Mouse (Mus musculus) frontal cortex, adult 2 months (tissue): ENCODE results near the gene Lix1. TPM values are rescaled to one million over a fixed set of nuclear protein-coding genes. Genes with fewer than 3 reads are reported as not detected.

Source experiments
- DNase-seq, 2 experiments: peaks; one replicate each; pipeline ENCODE4 v3.0.0; 2022; ENCODE audit warnings: low spot score in 1 of 2; ENCODE audit errors: extremely low spot score in 1 of 2
- polyA plus RNA-seq: library from polyadenylated mRNA; depleted of rRNA; stranded (reverse); fragments of >200 nt; gene quantifications from 2 replicates; pipeline ENCODE4 v1.2.3, GENCODE M21; 2012; rRNA removed

Gene Lix1
- 69.9 and 72.8 TPM in 2 replicates for polyA plus RNA-seq

DNA sequence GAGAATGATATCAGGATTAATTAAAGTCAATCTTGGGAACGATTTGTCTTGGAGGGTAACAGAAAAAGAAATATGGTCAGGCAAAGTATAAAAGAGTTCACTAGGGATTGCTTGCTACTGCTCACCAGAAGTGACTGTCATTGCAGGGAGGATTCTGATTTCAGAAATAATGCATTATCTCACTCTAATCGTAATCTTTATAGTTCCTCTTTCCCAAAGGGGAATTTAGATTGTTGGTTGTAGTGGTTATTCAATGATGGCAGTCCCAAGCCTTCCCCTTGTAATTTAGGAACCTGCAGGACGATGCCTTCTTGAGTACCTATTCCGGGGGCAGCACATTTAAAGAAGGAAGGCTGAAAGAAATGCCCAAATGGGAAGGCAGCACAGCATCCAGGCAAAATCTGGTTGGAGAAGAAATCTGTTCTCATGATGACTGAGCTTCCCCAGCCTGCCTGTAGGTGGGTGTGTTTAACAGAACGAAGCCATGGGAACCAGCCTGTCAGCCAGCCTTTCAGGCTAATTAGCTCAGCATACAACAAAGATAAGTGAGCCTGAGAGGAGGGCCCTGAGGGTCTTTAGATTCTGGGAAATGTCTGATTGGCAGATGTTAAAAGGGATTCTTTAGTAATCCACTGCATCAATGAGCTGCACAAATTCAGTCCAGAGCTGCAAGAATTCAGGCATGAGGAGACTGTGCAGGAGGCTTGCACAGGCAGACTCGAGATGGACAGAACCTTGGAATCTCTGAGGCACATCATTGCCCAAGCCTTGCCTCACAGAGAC is at the start of gene Lix1:
Gene Lix1 (plus strand): TSS at position 451 of the 783 bp plus-strand sequence.
- peak; percentile 79 to 87 for DNase-seq

DNA sequence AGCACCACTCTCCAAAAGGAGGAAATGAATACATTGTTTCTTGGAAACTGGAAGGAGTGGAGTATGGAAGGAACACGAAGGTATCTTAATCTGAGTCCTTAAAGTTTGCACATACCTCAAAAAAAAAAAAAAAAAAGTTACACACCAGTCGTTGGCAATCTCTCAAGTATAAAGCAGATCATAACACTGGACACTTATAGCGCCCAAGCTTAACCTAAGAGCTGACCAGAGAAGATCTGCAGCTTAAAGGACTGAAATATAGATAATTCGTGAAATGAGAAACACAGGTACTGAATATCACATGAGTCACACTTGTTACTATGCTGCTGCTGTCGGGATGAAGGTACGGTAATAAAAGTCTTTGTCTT is 28.9 kb upstream of the Lix1 start:
- DNase-seq: no peak

DNA sequence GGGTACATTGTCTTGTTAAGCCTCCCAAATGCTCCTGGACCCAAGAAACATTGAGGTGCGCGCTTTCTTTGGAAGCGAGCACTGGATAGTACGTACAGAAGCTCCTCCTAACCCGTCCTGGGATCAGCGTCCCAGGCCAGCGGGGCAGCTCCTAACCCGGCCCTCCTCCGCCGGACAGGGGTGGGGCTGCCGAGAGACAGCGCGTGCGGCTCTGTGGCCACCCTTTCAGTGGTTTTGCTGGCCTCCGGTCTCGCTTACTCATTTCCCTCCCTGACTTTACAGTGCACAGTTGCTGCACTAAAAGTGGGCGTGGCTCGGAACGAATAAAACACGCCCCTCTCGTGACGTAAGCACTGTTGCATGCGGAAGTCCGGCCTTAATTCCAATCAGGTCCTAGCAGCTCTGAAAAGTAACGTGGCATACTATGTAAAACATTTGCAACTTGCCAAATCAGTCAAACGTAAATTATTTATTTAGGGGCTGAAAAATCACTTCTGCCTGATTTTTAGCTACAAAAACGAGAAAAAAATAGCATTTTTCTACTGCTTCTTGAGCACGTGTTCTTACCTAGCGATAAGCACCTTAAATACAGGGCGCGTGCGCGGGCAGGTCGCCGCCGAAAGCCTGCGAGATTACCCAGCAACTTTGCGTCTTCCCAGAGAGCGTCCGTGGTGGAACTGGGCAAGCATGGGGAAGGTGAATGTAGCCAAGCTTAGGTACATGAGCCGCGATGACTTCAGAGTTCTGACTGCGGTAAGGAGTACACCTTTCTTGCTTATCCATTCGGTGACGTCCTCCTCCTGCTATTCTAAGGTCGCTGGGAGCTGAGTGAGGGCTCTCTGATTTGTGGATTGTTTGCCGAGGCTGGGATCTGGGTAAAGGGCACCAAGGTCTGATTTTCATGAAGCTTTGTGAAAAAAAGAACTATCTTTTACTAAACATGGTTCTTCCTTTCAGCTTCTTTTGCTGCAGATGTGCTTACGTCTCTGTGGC is 28.3 kb upstream of the Lix1 start, which contains the start of gene Riok2:
Gene Riok2 (plus strand): TSS at position 392 of the 993 bp plus-strand sequence.
- peak; percentile 92 to 96 for DNase-seq

DNA sequence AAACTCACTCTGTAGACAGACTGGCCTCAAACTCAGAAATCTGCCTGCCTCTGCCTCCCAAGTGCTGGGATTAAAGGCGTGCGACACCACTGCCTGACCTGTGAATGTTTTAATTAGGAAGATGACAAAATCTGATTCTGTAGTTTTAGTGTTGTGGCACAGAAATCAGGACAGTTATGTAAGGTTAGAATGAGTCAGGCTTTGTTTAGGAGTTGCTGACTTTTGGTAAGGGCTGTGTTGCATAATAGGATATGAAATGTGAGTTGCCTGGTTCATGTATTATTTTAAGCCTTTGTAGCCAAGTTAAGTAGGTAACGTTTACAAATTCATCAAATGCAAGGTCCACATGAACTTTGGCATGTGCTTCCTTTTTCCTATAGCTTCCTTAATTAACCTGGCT is 26.9 kb upstream of the Lix1 start:
- DNase-seq: no peak

DNA sequence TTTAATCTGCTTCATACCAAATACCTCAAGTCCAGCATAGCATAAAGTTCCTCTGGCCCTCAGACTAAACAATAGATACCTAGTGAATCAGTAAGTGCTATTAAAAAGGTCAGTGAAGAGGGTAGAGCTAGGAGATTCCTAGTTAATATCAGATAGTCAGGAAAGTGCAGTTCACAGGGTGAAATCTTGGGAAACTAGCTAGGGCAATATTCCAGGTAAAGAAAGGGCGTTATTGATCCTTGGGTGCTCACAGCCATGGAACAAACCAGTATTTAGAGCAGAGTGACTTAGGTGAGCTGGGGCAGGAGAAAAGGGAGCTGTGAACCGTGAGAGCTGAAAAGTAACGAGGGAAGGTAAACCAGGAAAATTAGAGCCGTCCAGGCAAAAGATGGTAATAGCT is 18.8 kb upstream of the Lix1 start:
- no peak for DNase-seq

DNA sequence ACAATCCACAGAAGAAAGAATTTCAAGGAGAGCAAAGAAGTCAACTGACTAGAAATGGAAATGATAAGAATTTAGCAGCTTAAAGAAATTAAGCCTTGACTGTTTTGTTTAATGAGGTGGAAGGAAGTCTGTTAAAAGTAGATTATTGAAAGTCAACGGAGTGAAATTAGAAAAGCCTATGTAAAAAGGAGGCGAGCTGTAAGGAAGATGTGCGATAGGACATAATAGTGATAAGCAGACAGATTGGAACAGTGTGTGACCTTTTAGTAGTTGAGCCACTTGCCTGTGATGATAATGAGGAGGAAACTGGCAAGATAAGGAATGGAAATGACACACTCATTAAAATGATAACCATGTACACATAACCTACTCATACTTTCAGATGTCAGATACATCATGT is 18.0 kb upstream of the Lix1 start:
- DNase-seq: no peak

- no peak for DNase-seq
Measured at GRCm38 (mm10) chr17:17386117-17386516, 16.4 kb upstream of the Lix1 start.

DNA sequence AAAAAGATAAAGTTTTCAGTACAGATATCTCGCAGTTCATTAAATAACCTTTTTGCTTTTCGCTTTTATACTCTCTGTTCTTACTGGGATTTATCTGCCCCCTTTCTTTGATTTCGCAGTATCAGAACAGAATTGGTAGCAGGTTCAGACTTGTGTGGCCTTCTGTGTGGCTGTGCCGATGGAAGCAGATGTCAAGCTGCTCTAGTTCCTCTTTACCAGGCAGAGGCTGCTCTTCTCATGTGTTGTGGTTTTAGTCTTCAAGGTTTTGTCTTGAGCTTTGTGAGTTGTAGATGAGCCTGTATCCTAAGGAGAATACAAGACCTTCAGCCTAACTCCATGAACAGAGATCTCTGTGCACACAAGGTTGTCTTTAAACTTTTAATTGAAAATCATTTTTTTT is 10.6 kb upstream of the Lix1 start:
- no peak for DNase-seq

DNA sequence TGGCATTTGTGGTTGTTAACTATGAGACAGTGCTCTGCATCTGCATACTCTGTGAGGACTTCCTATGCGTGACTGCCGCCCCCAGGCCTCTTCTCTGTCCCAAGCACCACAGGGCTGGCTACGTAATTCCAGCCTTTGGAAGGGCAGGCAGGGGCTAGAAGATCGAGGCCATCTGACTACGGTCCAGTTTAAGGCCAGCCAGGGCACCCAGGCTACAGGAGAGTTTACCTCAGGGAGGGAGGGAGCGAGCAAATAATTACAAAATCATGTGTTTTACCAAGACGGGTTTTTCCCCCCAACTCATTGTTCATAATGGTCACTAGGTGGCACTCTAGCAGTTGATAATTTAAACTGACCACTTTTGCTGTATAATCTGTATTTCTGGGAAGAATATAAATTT is 9.6 kb upstream of the Lix1 start:
- no peak for DNase-seq

GRCm38 (mm10) chr17:17393300-17393699 is 9.2 kb upstream of the Lix1 start:
- DNase-seq: no peak

- DNase-seq: peak; percentile 80 to 94
Measured at GRCm38 (mm10) chr17:17394336-17394735, 8.1 kb upstream of the Lix1 start.

- no peak for DNase-seq
Measured at GRCm38 (mm10) chr17:17396869-17397268, 5.6 kb upstream of the Lix1 start.

- DNase-seq: no peak
Measured at GRCm38 (mm10) chr17:17398664-17399063, 3.8 kb upstream of the Lix1 start.

DNA sequence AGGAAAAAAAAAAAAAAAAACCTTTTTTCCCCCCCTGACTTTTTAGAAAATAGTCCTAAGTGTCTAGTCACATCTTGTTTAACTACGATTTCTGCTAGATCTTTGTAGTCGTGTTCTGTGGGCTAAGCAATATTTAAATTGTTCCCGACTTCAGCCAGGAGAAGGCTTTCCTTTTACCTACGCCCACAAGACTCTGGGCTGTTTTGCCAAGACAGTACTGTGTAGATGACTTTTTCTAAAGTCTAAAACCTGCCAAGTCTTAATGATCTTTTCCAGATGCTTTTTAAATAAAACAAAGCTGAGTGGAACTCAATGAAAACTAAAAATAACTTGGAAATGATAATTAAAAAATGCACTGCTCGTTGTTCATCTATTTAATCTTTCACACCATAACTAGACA is 566 bp downstream of the Lix1 start:
- DNase-seq: peak in 1 of 2 experiments; percentile 37

DNA sequence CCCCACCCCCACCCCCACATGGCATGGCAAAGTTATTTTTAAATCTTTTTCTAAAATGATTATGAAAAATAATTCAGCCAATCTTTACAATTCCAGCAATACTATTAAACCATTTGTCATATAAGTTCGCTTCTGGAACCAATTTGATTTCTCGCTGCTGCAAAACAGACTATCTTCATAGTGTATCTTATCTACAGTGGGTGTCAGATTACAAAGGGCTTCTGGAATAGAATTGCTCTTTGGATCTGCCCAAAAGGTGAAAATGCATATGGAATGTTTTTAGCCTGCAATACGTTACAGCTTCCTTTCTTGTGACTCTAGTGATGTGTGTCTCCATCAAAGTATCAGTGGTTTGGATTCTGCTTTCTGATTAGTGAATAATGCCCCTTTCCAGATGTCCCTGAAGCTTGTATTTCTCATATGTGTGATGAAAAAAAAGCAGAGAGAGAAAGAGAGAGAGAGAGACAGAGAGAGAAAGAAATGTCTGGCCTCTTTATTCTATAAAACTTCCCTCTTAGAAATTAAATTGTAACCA is 1.2 kb downstream of the Lix1 start:
- DNase-seq: no peak

- DNase-seq: peak; percentile 17 to 44
Measured at GRCm38 (mm10) chr17:17404811-17405544, 2.5 kb downstream of the Lix1 start.

DNA sequence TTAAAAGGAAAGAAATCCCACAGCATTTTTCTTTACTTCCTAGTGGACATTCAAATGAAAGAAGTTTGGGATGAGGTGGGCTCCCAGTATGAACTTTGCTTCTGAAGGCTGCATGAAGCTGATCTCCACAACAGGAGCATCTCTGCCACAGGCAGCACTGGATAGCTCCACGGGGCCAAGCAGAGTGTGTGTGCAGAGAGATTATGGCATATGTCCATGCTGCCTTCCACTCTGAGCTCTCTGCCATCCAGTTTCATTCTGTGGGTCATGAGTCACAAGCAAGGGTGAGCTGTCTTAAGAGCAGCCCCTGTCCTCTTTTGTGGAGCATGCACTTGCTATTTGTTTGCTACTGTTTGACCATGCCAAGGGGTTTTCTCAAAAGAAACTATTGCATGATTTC is 3.1 kb downstream of the Lix1 start:
- DNase-seq: no peak

GRCm38 (mm10) chr17:17408137-17408536 is 5.7 kb downstream of the Lix1 start:
- no peak for DNase-seq

DNA sequence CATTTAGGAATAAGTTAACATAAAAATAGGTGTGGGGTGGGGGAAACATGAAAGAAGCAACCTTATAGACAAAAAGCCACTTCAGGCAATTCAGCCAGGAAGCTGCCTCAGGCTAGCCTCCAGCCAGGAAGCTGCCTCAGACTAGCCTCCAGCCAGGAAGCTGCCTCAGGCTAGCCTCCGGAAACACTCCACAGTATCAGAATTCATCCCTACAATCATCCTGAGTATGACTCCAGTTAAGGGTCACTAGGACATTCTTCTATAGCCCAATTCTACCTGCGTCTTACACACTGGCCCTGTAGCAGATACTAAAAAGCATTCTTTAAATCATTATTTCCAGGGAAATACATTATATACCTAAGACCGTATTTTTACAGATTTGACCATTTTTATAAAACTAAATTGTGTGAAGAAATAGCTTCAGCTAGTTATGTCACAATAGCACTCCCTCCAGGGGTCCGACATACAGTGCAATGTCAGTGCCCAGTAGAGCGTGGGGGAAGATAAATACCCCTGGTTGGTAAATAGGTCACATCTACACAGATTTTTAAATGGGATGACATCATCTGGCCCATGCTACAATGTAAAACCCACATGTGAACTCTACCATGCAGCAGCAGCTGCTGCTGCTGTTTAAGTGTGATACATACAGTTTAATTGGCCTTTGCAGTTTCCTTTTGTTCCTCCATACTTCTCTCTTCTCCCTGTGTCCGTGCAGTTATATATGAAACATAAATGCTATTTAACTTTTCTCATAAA is 6.4 kb downstream of the Lix1 start:
- DNase-seq: no peak

GRCm38 (mm10) chr17:17409601-17410000 is 7.1 kb downstream of the Lix1 start:
- peak; percentile 24 to 50 for DNase-seq
